Mouse (Mus musculus): ENCODE measurements around the gene Adprm.

DNA sequence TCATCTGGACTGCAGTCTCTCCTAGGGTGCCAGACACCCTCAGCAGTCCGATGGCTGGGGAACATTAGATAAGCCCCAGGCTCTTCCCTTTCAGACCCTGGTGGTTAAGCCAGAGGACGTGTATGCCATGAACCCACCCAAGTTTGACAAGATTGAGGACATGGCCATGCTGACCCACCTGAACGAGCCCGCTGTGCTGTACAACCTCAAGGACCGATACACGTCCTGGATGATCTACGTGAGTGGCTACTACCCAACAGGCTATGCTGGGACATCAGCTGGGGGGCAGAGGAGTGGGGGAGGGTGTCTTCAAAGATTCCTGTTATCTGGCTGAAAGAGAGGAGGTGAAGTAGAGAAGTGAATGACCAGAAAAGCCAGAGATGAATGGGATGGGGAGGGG lies 29.8 kb upstream of the Adprm start:
- TF ChIP-seq CHD2 (IDR thresholded peaks at IDR 0.05; ENCODE audit: low read depth, low read length), result no peak
- TF ChIP-seq MAFK (IDR thresholded peaks at IDR 0.05; ENCODE audit: insufficient read depth, low read depth, low read length), result no peak
